Mouse (Mus musculus) C2C12 (cell line): ENCODE measurements around the gene Arhgef12. TPM values are rescaled to one million over a fixed set of nuclear protein-coding genes. Genes with fewer than 3 reads are reported as not detected.
A peak's percentile ranks its signal among the peaks of the same experiment; 100 is the strongest.

ENCODE experiments used
- H3K27me3 ChIP-seq: one replicate; pipeline ENCODE4 v1.6.1; 2011; ENCODE audit not compliant: control insufficient read depth, insufficient read depth, insufficient read length
- H3K36me3 ChIP-seq: one replicate; pipeline ENCODE4 v1.6.1; 2011; ENCODE audit not compliant: control insufficient read depth, insufficient read depth
- H3K4me3 ChIP-seq: one replicate; pipeline ENCODE4 v1.5.1; 2011; ENCODE audit warnings: mild to moderate bottlenecking, control low read depth; ENCODE audit not compliant: poor library complexity, insufficient read depth, severe bottlenecking
- H3K79me2 ChIP-seq: one replicate; pipeline ENCODE4 v1.6.1; 2011; ENCODE audit not compliant: control insufficient read depth, insufficient read depth
- H3K79me3 ChIP-seq: one replicate; pipeline ENCODE4 v1.6.1; 2011; ENCODE audit warnings: low read depth, control low read depth
- H3ac ChIP-seq: one replicate; pipeline ENCODE3; 2011; ENCODE audit warnings: low read depth; ENCODE audit not compliant: control insufficient read depth, insufficient read length
- CEBPB ChIP-seq: IDR thresholded peaks from one replicate; pipeline ENCODE4 v1.6.1; 2011; ENCODE audit warnings: low read depth, mild to moderate bottlenecking, control low read depth, moderate library complexity
- CTCF ChIP-seq: IDR thresholded peaks from one replicate; pipeline ENCODE4 v1.5.1; 2011; ENCODE audit not compliant: control insufficient read depth, insufficient read depth, insufficient read length
- FOSL1 ChIP-seq: IDR thresholded peaks from one replicate; pipeline ENCODE4 v1.8.0; 2011; ENCODE audit warnings: mild to moderate bottlenecking, low read length; ENCODE audit not compliant: poor library complexity, insufficient read depth, severe bottlenecking
- MAX ChIP-seq: IDR thresholded peaks from one replicate; pipeline ENCODE4 v1.6.1; 2011; ENCODE audit warnings: mild to moderate bottlenecking, control low read depth
- MYOD1 ChIP-seq: IDR thresholded peaks from one replicate; pipeline ENCODE4 v1.6.1; 2011; ENCODE audit warnings: low read depth; ENCODE audit not compliant: control insufficient read depth, insufficient read length
- MYOG ChIP-seq: IDR thresholded peaks from one replicate; pipeline ENCODE4 v1.6.1; 2011; ENCODE audit not compliant: control insufficient read depth, insufficient read length; ENCODE audit errors: extremely low read depth
- USF1 ChIP-seq: IDR thresholded peaks from one replicate; pipeline ENCODE4 v1.6.1; 2011; ENCODE audit warnings: low read depth, mild to moderate bottlenecking, control low read depth, moderate library complexity
- polyA plus RNA-seq: library from polyadenylated mRNA; unstranded; fragments of >200 nt; fragmentation: generic; extraction: Trizol; gene quantifications from one replicate; pipeline ENCODE4 v1.2.1, GENCODE M21; 2012; ENCODE audit warnings: missing spikeins

Gene Arhgef12
- polyA plus RNA-seq, 1 experiment, result 13.8 TPM

DNA sequence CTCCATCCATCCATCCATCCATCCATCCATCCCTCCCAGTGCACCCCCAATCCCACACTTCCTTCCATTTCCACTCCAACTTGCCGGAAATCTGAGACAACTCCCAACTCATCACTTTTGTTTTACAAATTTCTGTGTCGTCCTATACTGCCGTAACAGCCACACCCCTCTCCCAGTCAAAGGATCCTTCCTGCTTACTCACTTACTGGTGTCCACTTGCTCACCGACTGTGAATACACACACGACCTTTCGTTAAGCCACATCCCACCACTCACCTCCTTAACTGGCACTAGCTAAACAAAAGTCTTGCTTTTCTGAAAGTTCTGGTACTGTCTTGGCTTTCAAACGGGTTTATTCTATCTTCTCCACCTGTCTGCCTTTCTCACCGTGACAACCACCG lies 87.4 kb downstream of the Arhgef12 start:
- peaks cover 35% of the 10 kb centered on the region for H3K36me3 ChIP-seq
- no peaks in the 10 kb centered on the region for H3K27me3 ChIP-seq
- no peaks in the 10 kb centered on the region for H3K79me3 ChIP-seq
- no peak overlapping the region for H3ac ChIP-seq
- H3K4me3 ChIP-seq, result no peak overlapping the region
- no peak for TF ChIP-seq MAX
- TF ChIP-seq MYOD1, result no peak
- TF ChIP-seq CEBPB, result no peak
- TF ChIP-seq CTCF, result no peak
- TF ChIP-seq FOSL1, result no peak
- no peak for TF ChIP-seq USF1
- TF ChIP-seq MYOG, result no peak
- no peaks in the 10 kb centered on the region for H3K79me2 ChIP-seq

GRCm38 (mm10) chr9:43015786-43016185 lies 91.3 kb downstream of the Arhgef12 start:
- Histone ChIP-seq H3K27me3 (no peaks in the 10 kb centered on the region), H3K4me3 (no peak overlapping the region), H3K79me3 (no peaks in the 10 kb centered on the region), H3K36me3 (peaks cover 38% of the 10 kb centered on the region), H3ac (no peak overlapping the region), H3K79me2 (peaks cover 4% of the 10 kb centered on the region)
- TF ChIP-seq CTCF, result no peak
- TF ChIP-seq FOSL1, result no peak
- no peak for TF ChIP-seq USF1
- TF ChIP-seq CEBPB, result no peak
- TF ChIP-seq MYOG, result no peak
- TF ChIP-seq MAX, result no peak
- no peak for TF ChIP-seq MYOD1

DNA sequence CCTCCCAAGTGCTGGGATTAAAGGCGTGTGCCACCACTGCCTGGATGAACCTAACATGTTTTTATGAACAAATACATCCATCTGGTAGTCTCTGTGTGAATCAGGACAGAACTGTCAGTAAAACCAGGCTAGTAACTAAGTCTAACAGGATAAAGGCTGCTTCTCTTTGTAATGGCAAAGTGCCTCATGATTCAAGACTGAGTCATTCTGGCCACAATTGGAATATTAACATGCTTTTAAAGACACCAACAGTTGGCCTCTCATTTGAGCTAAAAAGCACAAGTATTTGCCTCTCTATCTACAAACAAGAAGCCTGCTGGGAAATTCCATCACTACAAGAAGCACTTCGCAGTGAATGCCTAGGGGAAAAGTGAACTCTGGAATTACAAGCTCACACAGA lies 91.7 kb downstream of the Arhgef12 start:
- Histone ChIP-seq H3K79me2 (peaks cover 4% of the 10 kb centered on the region), H3ac (no peak overlapping the region), H3K79me3 (no peaks in the 10 kb centered on the region), H3K27me3 (no peaks in the 10 kb centered on the region), H3K36me3 (peaks cover 38% of the 10 kb centered on the region), H3K4me3 (no peak overlapping the region)
- TF ChIP-seq MYOG, result no peak
- peak; percentile 92 for TF ChIP-seq FOSL1
- no peak for TF ChIP-seq CTCF
- TF ChIP-seq MYOD1, result peak; percentile 43

DNA sequence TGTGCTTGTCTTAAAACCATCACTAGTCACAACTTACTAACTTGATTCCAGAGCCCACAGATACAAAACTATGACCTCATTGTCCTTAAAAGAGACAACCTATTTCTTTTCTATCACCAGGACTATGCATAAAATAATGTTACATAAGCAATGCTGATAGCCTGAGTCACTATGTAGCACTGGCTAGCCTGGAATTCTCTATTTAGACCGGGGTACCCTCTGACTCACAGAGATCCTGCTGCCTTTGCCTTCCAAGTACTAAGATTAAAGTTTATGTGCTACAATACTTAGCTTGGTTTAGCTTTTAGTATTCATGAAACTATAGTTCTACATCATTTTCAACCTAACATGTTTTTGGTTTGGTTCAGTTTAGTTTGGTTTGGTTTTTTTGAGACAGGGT lies 92.2 kb downstream of the Arhgef12 start:
- TF ChIP-seq FOSL1, result no peak
- TF ChIP-seq USF1, result no peak
- TF ChIP-seq MYOD1, result no peak
- no peak for TF ChIP-seq MYOG
- TF ChIP-seq MAX, result no peak
- TF ChIP-seq CTCF, result no peak
- no peak for TF ChIP-seq CEBPB
- no peaks in the 10 kb centered on the region for H3K27me3 ChIP-seq
- no peak overlapping the region for H3K4me3 ChIP-seq
- H3ac ChIP-seq, result no peak overlapping the region
- no peaks in the 10 kb centered on the region for H3K79me3 ChIP-seq
- peaks cover 34% of the 10 kb centered on the region for H3K36me3 ChIP-seq
- peaks cover 4% of the 10 kb centered on the region for H3K79me2 ChIP-seq

DNA sequence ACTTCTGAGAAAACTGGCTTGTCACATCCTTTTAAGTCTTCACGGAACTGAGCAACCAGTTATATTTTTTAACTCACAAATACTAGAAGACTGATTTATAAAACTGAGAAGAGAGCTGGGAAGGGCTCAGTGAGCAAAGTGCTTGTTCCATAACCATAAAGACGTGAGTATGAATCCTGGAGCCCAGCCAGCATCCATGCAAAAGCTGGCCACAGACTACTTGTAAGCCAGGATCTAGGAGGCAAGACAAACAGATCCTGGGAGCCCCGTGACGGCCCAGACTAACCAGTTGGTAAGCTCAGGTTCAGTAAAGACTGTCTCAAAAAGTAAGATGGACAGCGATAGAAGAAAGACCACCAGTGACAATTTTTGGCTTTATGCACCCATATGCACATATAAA lies 94.5 kb downstream of the Arhgef12 start:
- TF ChIP-seq MYOG (no peak), MAX (no peak), USF1 (no peak), CEBPB (no peak), CTCF (no peak), FOSL1 (no peak), MYOD1 (no peak)
- H3K4me3 ChIP-seq, result no peak overlapping the region
- no peaks in the 10 kb centered on the region for H3K27me3 ChIP-seq
- H3ac ChIP-seq, result no peak overlapping the region
- H3K79me3 ChIP-seq, result no peaks in the 10 kb centered on the region
- H3K36me3 ChIP-seq, result peaks cover 39% of the 10 kb centered on the region
- peaks cover 4% of the 10 kb centered on the region for H3K79me2 ChIP-seq

GRCm38 (mm10) chr9:43011061-43011460 lies 96.0 kb downstream of the Arhgef12 start:
- H3K79me2 ChIP-seq, result peaks cover 4% of the 10 kb centered on the region
- peak; percentile 72 for TF ChIP-seq CEBPB
- TF ChIP-seq FOSL1, result no peak
- TF ChIP-seq USF1, result no peak
- TF ChIP-seq MAX, result peak; percentile 74
- no peaks in the 10 kb centered on the region for H3K27me3 ChIP-seq
- H3K4me3 ChIP-seq, result no peak overlapping the region
- no peaks in the 10 kb centered on the region for H3K79me3 ChIP-seq
- H3ac ChIP-seq, result no peak overlapping the region
- peaks cover 28% of the 10 kb centered on the region for H3K36me3 ChIP-seq
